Mouse (Mus musculus) kidney, embryonic 14.5 days (tissue): ENCODE measurements around the gene Ak7. TPM values are rescaled to one million over a fixed set of nuclear protein-coding genes. Genes with fewer than 3 reads are reported as not detected.

Experiments used
- ATAC-seq: fragments of 200-750 bp; cut with Nextera tagmentation; 2 replicates; pipeline ENCODE4 v1.8.0; 2017; ENCODE audit warnings: moderate number of reproducible peaks, mild to moderate bottlenecking, moderate TSS enrichment, moderate library complexity; ENCODE audit not compliant: low FRiP score, low TSS enrichment
- H3K27ac ChIP-seq: fragments of 300-500 bp; sonication (generic); 2 replicates; pipeline ENCODE4 v1.5.1; 2014; ENCODE audit warnings: low read depth, mild to moderate bottlenecking, low read length, moderate library complexity, mixed read lengths
- H3K27me3 ChIP-seq: fragments of 300-500 bp; sonication (generic); 2 replicates; pipeline ENCODE4 v1.6.1; 2014; ENCODE audit warnings: mild to moderate bottlenecking, low read length; ENCODE audit not compliant: control insufficient read depth, insufficient read depth
- H3K36me3 ChIP-seq: fragments of 300-500 bp; sonication (generic); 2 replicates; pipeline ENCODE4 v1.6.1; 2014; ENCODE audit warnings: low read length, mixed read lengths; ENCODE audit not compliant: control insufficient read depth, insufficient read depth
- H3K4me1 ChIP-seq: fragments of 300-500 bp; sonication (generic); 2 replicates; pipeline ENCODE4 v1.6.1; 2014; ENCODE audit warnings: low read length, mixed read lengths; ENCODE audit not compliant: control insufficient read depth, insufficient read depth
- H3K4me2 ChIP-seq: fragments of 300-500 bp; sonication (generic); replicated peaks from 2 replicates; pipeline ENCODE4 v1.6.1; 2014; ENCODE audit warnings: low read depth, mild to moderate bottlenecking, low read length
- H3K4me3 ChIP-seq: fragments of 300-500 bp; sonication (generic); 2 replicates; pipeline ENCODE4 v1.5.1; 2014; ENCODE audit warnings: mild to moderate bottlenecking, low read length
- H3K9ac ChIP-seq: fragments of 300-500 bp; sonication (generic); 2 replicates; pipeline ENCODE4 v1.6.1; 2014; ENCODE audit warnings: low read depth, mild to moderate bottlenecking, low read length, moderate library complexity
- H3K9me3 ChIP-seq: fragments of 300-500 bp; sonication (generic); 2 replicates; pipeline ENCODE4 v1.6.1; 2016; ENCODE audit warnings: low read length; ENCODE audit not compliant: control insufficient read depth
- WGBS: fragments of 180-500 bp; shearing (Covaris S2); extraction: QIAGEN DNeasy Blood & Tissue Kit; methylation state at CpG from one replicate; pipeline ENCODE4 v1.1.7; 2014; 5-methylcytosine and 5-hydroxymethylcytosine counted together
- polyA plus RNA-seq: library from polyadenylated mRNA; unstranded; fragments of >200 nt; fragmentation: Nextera tagmentation; extraction: Ambion mirVana; gene quantifications from 2 replicates; pipeline ENCODE4 v1.2.1, GENCODE M21; 2014

Ak7 gene
- polyA plus RNA-seq, 1 experiment from 2014 or later: not detected

DNA sequence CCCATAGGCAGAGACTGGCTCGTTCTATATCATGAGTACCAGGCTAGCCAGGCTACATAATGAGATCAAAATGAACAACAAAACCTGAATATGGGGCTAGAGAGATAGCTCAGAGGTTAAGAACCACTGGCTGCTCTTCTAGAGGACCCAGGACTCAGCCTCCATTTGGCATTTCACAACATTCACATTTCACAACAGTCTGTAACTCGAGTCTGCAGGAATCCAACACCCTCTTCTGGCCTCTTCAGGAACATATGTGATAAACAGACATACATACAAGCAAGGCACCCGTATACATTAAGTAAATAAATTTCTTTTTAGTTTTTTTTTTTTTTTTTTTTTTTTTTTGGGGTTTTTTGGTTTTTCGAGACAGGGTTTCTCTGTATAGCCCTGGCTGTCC, 17.2 kb upstream of the Ak7 start:
- no peak for ATAC-seq
- 86% methylated on average over 3 of the region's 4 CpGs for WGBS

DNA sequence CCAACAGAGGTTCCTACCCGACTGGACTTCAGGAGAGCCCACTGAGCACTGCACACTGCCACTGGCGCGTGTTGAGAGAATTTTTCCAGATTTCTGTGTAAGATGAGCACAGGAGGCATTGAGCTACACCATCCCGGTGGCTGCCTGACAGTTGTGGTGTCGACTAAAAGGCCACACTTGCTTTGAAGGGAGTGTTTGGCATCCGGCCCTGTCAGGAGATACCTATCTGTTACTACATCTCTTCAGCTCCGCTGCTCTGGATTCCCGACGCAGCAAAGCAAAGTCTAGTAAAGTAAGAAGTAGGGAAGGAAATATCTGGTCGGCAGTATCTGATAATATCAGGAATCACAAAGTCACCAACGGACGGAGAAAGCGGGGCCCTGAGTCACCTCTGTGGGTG, 16.3 kb upstream of the Ak7 start:
- Histone ChIP-seq H3K4me3 (no peak overlapping the region), H3K27ac (no peak overlapping the region), H3K27me3 (no peaks in the 10 kb centered on the region), H3K4me1 (peaks cover 6% of the 10 kb centered on the region; the same call in 1 of the 2 replicates), H3K9me3 (no peaks in the 10 kb centered on the region), H3K9ac (no peak overlapping the region), H3K36me3 (peaks cover 17% of the 10 kb centered on the region; the same call in 1 of the 2 replicates), H3K4me2 (no peak overlapping the region)
- WGBS: 85% methylated on average over 13 of the region's 13 CpGs
- no peak for ATAC-seq

More for the DNA sequence above, 17.2 kb upstream of the Ak7 start:
- Histone ChIP-seq H3K9ac (no peak overlapping the region), H3K4me2 (no peak overlapping the region), H3K9me3 (no peaks in the 10 kb centered on the region), H3K4me1 (peaks cover 7% of the 10 kb centered on the region; the same call in 1 of the 2 replicates), H3K36me3 (peaks cover 17% of the 10 kb centered on the region; the same call in 1 of the 2 replicates), H3K27me3 (no peaks in the 10 kb centered on the region), H3K27ac (no peak overlapping the region), H3K4me3 (no peak overlapping the region)

DNA sequence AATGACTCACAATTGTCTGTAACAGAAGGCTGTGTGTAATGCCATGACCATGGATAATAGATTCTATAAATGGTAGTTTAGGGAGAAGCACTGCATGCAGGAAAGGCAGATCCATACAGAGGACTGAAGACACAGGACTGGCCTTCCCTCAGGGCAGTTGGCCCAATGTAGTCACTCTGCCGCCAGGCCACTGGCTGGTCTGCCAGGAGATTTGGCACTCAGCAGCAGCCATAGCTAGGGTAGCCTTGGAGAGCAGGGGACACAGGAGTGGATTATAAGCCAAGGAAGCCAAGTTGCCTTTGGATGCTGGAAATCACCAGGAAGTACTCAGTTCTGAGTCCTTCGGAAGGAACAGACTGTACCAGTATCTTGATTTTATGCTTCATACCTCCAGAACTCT, 11.8 kb upstream of the Ak7 start:
- WGBS: 95% methylated on average over 2 of the region's 2 CpGs
- Histone ChIP-seq H3K27ac (no peak overlapping the region), H3K9ac (no peak overlapping the region), H3K9me3 (no peaks in the 10 kb centered on the region), H3K4me2 (no peak overlapping the region), H3K27me3 (no peaks in the 10 kb centered on the region), H3K36me3 (peaks cover 17% of the 10 kb centered on the region; the same call in 1 of the 2 replicates), H3K4me3 (no peak overlapping the region), H3K4me1 (no peaks in the 10 kb centered on the region)
- no peak for ATAC-seq

- ATAC-seq: no peak
- WGBS: 77% methylated on average over 7 of the region's 7 CpGs
- Histone ChIP-seq H3K4me1 (no peaks in the 10 kb centered on the region), H3K27ac (no peak overlapping the region), H3K9me3 (no peaks in the 10 kb centered on the region), H3K4me2 (no peak overlapping the region), H3K27me3 (no peaks in the 10 kb centered on the region), H3K9ac (no peak overlapping the region), H3K4me3 (no peak overlapping the region), H3K36me3 (peaks cover 20% of the 10 kb centered on the region)
These were observed 9.9 kb upstream of the Ak7 start for GRCm38 (mm10) chr12:105695848-105696247.

DNA sequence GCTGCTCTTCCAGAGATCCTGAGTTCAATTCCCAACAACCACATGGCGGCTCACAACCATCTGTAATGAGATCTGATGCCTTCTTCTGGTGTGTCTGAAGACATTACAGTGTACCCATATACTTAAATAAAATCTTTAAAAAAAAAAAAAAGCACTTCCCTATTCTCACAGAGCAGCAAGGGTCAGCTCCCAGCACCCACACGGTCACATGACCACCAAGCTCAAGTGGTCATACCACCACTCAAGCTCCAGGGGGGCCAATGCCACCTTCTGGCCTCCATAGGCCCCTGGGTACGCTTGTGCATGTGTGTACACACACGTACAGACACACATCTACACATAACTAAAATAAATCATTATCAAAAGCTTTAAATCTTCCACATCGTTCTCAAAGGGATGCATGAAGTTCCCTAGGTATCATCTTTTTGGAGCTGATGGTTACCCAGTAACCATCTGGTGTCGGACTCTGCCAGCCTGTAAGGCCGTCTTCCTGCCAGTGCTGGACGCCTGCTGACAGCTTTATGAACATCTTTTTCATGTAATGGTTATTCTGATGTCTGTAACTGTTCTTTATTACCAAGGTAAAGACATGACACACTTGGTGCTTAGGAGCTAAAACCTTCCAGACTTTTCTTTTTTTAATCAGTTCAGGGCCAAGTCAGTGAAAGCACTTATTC, 8.5 kb upstream of the Ak7 start:
- H3K36me3 ChIP-seq: peaks cover 20% of the 10 kb centered on the region
- no peak overlapping the region for H3K27ac ChIP-seq
- 90% methylated on average over 8 of the region's 8 CpGs for WGBS
- no peak for ATAC-seq
- no peak overlapping the region for H3K4me2 ChIP-seq
- H3K4me3 ChIP-seq: no peak overlapping the region
- H3K9ac ChIP-seq: no peak overlapping the region
- no peaks in the 10 kb centered on the region for H3K9me3 ChIP-seq
- no peaks in the 10 kb centered on the region for H3K27me3 ChIP-seq
- H3K4me1 ChIP-seq: no peaks in the 10 kb centered on the region

DNA sequence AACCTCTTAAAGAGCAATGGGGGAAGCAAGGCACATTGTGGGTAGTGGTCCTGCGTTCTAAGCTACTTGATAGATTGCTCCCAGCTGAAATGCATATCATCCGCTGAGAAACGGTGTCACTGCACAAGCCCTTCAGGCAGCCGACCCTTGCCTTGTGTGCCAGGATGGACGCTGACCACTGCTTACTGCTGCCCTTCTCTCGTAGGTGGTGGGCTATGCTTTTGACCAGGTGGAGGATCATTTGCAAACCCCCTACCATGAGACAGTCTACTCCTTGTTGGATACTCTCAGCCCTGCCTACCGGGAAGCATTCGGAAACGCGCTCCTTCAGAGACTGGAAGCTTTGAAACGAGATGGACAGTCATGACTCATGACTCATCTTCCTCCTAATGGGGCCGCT, 5.3 kb upstream of the Ak7 start:
- 89% methylated on average over 12 of the region's 12 CpGs for WGBS
- Histone ChIP-seq H3K9ac (no peak overlapping the region), H3K4me3 (no peak overlapping the region), H3K4me1 (0 out of 2 replicates have a peak, but pooled peaks cover 1% of the 10 kb centered on the region), H3K27ac (no peak overlapping the region), H3K4me2 (no peak overlapping the region), H3K36me3 (peaks cover 15% of the 10 kb centered on the region), H3K9me3 (no peaks in the 10 kb centered on the region), H3K27me3 (no peaks in the 10 kb centered on the region)
- ATAC-seq: no peak

DNA sequence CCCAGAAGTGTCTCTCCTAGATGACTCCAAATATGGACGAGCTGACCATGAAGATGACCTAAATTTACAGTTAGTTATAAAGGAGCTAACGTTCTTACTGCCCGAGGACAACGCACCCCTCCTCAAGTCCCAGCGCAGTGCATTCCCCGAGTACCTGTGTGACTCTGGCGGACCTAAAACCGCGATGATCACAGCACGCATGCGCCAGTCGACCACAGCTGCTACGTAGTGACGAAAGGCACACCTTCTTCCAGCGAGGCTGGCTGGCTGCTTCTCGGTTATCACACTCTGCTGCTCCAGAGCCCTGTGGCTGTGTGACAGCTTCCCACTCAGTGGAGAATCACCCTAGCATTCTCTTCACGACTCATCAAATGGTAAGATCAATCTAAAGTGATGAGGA, 12.8 kb downstream of the Ak7 start:
- H3K4me3 ChIP-seq: no peak overlapping the region
- ATAC-seq: no peak
- no peak overlapping the region for H3K9ac ChIP-seq
- H3K27me3 ChIP-seq: no peaks in the 10 kb centered on the region
- WGBS: 66% methylated on average over 17 of the region's 17 CpGs
- 0 out of 2 replicates have a peak overlapping the region, but pooled peaks have one; percentile 1 for H3K4me2 ChIP-seq
- no peaks in the 10 kb centered on the region for H3K36me3 ChIP-seq
- H3K27ac ChIP-seq: no peak overlapping the region
- no peaks in the 10 kb centered on the region for H3K4me1 ChIP-seq
- H3K9me3 ChIP-seq: no peaks in the 10 kb centered on the region

- Histone ChIP-seq H3K4me2 (no peak overlapping the region), H3K27ac (no peak overlapping the region), H3K4me1 (no peaks in the 10 kb centered on the region), H3K9ac (no peak overlapping the region), H3K36me3 (no peaks in the 10 kb centered on the region), H3K27me3 (no peaks in the 10 kb centered on the region), H3K4me3 (no peak overlapping the region), H3K9me3 (no peaks in the 10 kb centered on the region)
- WGBS: 87% methylated on average over 3 of the region's 3 CpGs
- no peak for ATAC-seq
These were observed 14.4 kb downstream of the Ak7 start for GRCm38 (mm10) chr12:105720196-105720595.

DNA sequence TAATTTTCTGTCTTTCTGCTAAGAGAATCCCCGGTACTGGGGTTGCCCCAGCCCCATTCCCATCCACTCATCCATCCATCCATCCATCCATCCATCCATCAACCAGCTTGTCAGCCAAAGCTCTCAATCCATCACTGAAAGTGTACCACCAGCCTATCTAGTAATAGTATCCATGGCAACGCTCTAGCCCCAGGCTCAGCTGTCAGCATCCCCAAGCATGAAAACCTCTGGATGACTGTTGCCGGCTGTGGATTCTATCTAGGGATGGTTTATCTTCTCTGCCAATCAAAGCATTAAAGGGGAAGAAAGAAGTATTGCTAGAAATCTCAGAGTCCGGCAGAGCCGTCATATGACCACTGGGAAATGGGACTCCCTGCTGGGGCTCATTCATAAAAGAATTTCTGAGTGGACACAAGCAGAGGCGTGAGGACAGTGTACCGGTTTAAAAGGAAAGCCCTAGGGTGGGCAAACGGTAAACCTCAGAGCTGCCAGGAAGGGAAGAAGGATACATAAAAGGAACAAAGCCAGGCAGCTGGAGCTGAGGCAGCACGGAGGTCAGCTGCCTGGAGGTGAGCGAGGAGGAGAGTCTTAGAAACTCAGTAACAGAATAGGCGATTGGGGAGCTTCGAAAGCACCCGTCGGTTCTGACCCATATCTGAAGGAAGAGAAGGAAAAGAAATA, 15.8 kb downstream of the Ak7 start:
- Histone ChIP-seq H3K36me3 (no peaks in the 10 kb centered on the region), H3K9me3 (no peaks in the 10 kb centered on the region), H3K9ac (no peak overlapping the region), H3K27ac (no peak overlapping the region), H3K4me1 (no peaks in the 10 kb centered on the region), H3K4me3 (no peak overlapping the region), H3K4me2 (no peak overlapping the region), H3K27me3 (no peaks in the 10 kb centered on the region)
- ATAC-seq: no peak
- WGBS: 72% methylated on average over 14 of the region's 14 CpGs
